Mouse (Mus musculus): ENCODE results near the gene Rnf214. TPM values are rescaled to one million over a fixed set of nuclear protein-coding genes. Genes with fewer than 3 reads are reported as not detected.

The Rnf214 gene
- polyA plus RNA-seq, 1 experiment from 2014 or later = 39.2 TPM

DNA sequence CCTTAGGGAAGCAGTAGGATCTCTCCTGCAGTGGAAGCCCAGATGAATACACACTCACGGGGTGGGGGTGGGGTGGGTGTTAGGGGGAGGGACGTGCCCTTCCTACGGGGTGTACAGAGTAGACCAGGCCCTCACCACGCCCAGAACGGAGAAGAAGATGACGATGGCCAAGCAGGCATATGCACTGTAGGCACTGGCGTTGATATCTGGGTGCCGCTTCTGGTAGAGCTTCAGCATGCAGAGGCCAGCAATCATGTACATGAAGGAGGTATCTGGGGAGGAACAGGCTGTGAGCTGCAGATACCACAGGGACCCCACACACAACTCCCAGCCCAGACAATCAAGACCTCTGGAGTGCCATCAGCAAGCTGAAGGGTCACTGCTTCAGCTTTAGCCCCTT is 36.2 kb upstream of the Rnf214 start:
- H3K79me2 ChIP-seq (ENCODE audit: inconsistent target) = no peaks in the 10 kb centered on the region
- H3K27ac ChIP-seq = no peak overlapping the region
- no peak overlapping the region for H3K4me3 ChIP-seq (ENCODE audit: inconsistent target)
- peaks cover 64% of the 10 kb centered on the region for H3K36me3 ChIP-seq (ENCODE audit: inconsistent target)
- 91% methylated on average over 6 of the region's 8 CpGs for WGBS (ENCODE audit: missing documents)

DNA sequence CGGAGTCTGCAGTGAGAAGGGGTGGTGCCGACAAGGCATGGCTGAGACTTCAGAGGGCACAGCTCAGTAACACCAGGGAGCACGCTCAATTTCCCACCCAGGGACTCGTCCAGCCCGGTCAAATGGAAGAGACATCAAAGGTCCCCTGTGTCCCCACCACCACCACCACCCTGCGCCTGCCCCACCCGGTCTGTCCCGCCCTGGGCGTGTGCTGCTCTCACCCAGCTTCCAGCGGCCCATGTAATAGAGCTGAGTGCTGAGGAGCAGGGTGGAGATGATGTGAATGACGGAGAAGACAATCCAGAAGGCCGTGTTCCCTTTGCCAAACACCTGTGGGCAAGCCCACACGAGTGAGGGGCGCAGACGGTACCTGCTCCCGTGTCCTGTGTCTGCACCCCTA is 35.8 kb upstream of the Rnf214 start:
- Histone ChIP-seq H3K4me3 (ENCODE audit: inconsistent target) (no peak overlapping the region), H3K36me3 (ENCODE audit: inconsistent target) (peaks cover 60% of the 10 kb centered on the region), H3K79me2 (ENCODE audit: inconsistent target) (no peaks in the 10 kb centered on the region), H3K27ac (no peak overlapping the region)
- WGBS (ENCODE audit: missing documents) = 94% methylated on average over 16 of the region's 16 CpGs

DNA sequence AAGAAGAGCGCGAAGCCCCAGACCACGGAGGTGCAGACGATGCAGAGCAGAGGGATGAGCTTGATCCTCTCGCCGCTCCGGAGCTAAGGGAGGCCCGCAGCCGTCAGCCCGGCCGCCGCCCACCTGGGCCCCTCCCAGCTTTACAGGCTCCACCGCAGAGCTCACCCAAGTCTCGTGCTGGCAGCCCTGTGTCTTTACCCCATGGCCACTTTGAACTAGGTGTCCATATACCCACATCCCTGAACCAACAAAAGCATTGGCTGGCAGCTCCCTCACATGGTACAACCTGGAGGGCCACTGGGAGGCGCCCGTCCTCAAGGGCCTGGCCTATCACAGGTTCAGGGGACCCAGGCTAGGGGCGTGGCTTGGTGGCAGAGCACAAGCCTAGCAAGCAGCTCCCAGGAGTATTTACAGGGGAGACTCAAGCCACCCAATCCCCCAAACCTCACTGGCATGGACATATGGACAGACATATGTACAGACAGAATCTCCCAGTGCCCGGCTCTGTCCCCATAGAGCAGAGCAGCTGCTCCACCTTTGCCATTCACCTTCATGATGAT is 34.7 kb upstream of the Rnf214 start:
- WGBS (ENCODE audit: missing documents) = 93% methylated on average over 18 of the region's 18 CpGs
- Histone ChIP-seq H3K36me3 (ENCODE audit: inconsistent target) (peaks cover 49% of the 10 kb centered on the region), H3K79me2 (ENCODE audit: inconsistent target) (no peaks in the 10 kb centered on the region), H3K27ac (no peak overlapping the region), H3K4me3 (ENCODE audit: inconsistent target) (no peak overlapping the region)

DNA sequence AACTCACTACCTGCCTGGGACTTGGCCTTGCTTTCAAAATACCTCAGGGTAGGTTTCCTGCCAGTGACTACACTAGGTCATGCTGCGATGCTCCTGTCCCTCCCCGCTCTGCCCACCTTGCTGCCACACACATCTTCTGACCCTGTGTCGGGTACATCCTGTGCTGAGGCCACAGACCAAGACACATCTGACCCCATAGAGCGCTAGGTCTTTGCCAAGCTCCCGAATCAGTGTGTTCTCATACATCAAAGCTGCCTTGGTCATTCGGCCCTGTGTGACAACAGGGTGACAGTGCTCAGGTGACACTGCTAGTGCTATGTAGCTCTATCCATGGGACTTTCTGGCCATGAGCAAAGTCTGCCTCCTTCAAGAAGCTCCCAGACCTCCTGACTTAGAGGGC is 33.1 kb upstream of the Rnf214 start:
- no peak overlapping the region for H3K27ac ChIP-seq
- 90% methylated on average over 6 of the region's 6 CpGs for WGBS (ENCODE audit: missing documents)
- H3K4me3 ChIP-seq (ENCODE audit: inconsistent target) = no peak overlapping the region
- no peaks in the 10 kb centered on the region for H3K79me2 ChIP-seq (ENCODE audit: inconsistent target)
- H3K36me3 ChIP-seq (ENCODE audit: inconsistent target) = peaks cover 47% of the 10 kb centered on the region

DNA sequence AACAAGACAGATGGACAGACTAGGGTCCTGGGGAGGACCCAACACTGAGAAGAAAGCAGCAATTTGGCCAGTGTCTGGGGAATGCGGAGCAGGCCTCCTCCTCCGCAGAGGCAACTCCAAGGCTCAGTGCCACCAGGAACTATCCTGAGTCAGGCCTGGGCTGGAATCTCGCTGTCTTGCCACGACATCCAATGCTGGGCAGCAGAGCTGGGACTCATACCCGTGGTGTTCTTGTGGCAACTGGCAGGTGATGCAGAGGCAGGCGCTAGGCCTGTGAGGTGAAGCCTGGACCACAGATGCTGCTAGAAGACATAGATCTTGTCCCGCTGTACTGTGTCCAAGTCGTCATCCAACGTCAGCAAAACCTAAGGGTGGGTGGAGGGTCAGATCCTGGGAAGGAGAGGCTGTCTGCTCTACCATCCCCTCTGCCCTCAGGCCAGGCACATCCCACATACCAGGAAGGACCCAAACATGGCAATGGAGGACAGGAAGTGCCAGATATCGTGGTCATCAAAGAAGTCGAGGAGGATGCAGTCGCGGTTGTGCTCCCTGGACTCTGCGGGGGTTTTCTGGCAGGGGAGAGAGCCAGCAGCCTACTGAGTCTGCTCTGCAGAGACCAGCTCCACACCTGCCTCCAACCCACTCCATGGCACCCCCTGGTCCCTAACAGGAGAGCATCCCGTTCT is 32.4 kb upstream of the Rnf214 start:
- Histone ChIP-seq H3K36me3 (ENCODE audit: inconsistent target) (peaks cover 42% of the 10 kb centered on the region), H3K4me3 (ENCODE audit: inconsistent target) (no peak overlapping the region), H3K27ac (no peak overlapping the region), H3K79me2 (ENCODE audit: inconsistent target) (no peaks in the 10 kb centered on the region)
- WGBS (ENCODE audit: missing documents) = 77% methylated on average over 15 of the region's 15 CpGs

DNA sequence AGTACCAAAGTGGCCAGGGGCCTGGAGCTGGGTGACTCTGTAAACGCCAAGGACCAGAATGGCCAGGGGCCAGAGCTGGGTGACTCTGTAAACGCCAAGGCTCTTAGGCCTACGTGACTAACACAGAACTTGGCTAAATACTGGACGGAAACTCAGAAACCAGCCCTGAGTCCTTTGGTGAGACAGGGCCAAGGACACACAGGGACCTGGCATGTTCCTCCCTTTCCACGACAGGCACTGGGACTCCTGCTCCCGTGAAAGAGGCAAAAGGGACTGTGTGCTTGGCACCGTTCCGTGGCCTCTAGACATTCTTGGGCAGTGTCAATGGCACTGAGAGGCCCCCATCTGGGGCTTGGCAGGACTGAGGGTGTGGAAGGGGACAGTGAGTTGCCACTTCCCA is 31.4 kb upstream of the Rnf214 start:
- Histone ChIP-seq H3K79me2 (ENCODE audit: inconsistent target) (no peaks in the 10 kb centered on the region), H3K27ac (no peak overlapping the region), H3K4me3 (ENCODE audit: inconsistent target) (no peak overlapping the region), H3K36me3 (ENCODE audit: inconsistent target) (peaks cover 35% of the 10 kb centered on the region)
- WGBS (ENCODE audit: missing documents) = 95% methylated on average over 8 of the region's 8 CpGs

DNA sequence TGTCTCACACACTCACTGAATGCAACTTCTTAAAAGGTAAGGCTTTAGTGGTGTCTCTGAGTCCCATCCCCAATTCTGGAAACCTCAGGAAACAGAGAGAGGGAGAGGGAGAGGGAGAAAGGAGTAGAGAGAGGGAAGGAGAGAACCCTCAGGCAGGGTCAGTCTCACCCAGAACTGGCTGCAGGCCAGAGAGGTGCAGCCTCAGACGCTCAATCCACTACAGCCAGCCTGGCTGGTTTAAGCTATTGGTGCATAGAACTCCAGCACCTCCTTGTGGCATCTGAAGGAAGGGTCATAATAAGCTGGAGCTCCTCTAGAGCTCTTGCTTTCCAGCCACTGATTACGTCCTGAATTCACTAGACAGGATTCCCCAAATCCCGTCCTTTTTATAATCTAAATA is 30.2 kb upstream of the Rnf214 start:
- no peak overlapping the region for H3K27ac ChIP-seq
- WGBS (ENCODE audit: missing documents) = 44% methylated on average over 3 of the region's 3 CpGs
- no peak overlapping the region for H3K4me3 ChIP-seq (ENCODE audit: inconsistent target)
- H3K79me2 ChIP-seq (ENCODE audit: inconsistent target) = no peaks in the 10 kb centered on the region
- peaks cover 23% of the 10 kb centered on the region; the same call in 1 of the 2 replicates for H3K36me3 ChIP-seq (ENCODE audit: inconsistent target)

DNA sequence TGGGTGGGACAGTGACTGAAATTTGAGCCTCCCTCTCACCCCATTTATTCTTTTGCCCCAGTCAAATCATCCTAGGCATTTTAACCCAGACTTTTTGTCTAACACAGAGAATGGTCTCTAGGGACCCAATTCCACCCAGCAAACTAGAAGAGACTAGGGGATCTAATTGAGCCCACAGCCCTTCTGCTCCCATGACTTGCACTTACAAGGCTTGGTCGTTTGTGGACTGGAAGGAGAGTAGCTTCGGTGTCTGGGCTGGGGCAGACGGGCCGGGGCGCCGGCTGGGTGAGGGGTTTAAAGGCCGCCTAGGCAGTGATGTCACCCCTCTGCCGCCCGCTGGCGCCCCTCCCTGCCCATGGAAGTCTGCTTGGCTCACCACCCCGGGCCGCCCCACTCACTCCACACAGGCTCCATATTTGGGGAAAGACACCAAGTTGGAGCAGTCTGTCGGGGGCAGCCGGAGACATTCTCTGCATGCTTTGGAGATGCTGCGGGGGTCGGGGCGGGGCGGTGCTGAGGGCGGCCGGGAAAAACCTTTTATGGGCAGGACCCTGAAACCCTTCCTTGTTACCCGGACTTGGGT is 29.0 kb upstream of the Rnf214 start, which contains the start of gene Tagln:
Tagln (minus strand) TSS at position 431 of the 583 bp plus-strand sequence.
- Histone ChIP-seq H3K4me3 (ENCODE audit: inconsistent target) (no peak within 1 kb of the TSS), H3K27ac (no peak within 1 kb of the TSS), H3K79me2 (ENCODE audit: inconsistent target) (no peaks in the 10 kb centered on the region), H3K36me3 (ENCODE audit: inconsistent target) (peaks cover 18% of the 10 kb centered on the region; the same call in 1 of the 2 replicates)
- WGBS (ENCODE audit: missing documents) = 66% methylated on average over 21 of the region's 21 CpGs

DNA sequence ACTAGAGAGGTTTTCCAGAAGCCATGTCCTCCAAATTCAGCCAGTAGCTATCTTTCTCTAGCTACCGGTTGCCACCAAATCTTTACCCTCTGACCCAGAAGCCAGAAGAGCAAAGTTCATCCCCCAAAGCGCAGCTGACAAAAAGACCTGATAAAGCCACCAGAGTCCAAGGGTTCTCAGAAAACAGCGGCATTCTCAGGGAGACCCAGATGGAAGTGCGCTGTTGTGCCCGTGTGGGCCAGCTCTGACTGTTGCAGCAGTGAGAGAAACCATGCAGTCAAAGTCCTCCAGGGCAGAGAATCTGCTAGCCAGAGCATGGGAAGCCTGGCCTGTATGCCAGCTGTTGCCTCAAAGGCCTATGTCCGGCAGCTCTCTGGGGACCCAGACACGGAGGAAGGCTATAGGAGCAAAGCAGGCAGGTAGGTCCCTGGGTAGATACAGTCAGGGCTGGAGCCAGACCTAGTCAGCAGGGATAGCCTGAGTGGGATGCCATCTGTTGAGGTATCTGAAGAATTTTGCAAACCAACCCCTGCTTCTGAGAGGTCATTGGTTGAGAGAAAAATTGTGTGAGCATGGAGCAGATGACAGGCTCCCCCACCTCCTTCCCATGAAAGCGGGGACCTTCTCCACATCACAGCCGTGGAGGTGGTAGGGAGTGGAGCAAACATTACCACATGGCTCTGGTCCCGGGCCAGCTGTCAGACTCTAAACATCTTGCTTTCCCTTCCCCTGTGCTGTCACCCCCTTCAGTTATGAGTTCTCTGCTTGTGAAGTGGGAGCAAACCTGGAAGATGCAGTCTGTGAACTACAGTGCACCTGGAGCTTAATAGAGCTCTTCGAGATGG is 26.1 kb upstream of the Rnf214 start:
- no peak overlapping the region for H3K27ac ChIP-seq
- H3K36me3 ChIP-seq (ENCODE audit: inconsistent target) = peaks cover 11% of the 10 kb centered on the region
- H3K79me2 ChIP-seq (ENCODE audit: inconsistent target) = no peaks in the 10 kb centered on the region
- 83% methylated on average over 11 of the region's 11 CpGs for WGBS (ENCODE audit: missing documents)
- H3K4me3 ChIP-seq (ENCODE audit: inconsistent target) = no peak overlapping the region

DNA sequence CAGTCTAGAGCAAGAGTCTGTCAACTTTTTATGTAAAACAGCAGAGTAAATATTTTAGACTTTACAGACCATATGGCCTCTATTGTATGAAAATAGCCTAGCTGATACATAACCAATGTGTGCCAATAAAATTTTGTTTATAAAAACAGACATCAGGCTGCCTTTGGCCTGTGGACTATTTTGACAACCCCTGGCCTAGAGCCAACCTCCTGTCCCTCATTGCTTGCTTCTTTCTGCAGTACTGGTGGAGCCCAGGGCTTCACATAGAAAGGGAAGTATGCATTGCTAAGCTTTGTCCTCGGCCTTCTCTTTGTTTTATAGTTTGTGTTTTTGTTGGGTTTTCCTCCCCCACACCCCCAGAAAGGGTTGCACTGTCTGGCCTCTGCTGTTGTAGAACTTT is 25.2 kb upstream of the Rnf214 start:
- no peaks in the 10 kb centered on the region for H3K79me2 ChIP-seq (ENCODE audit: inconsistent target)
- 0% methylated on average over 1 of the region's 1 CpGs for WGBS (ENCODE audit: missing documents)
- no peak overlapping the region for H3K27ac ChIP-seq
- peaks cover 19% of the 10 kb centered on the region for H3K36me3 ChIP-seq (ENCODE audit: inconsistent target)
- no peak overlapping the region for H3K4me3 ChIP-seq (ENCODE audit: inconsistent target)

DNA sequence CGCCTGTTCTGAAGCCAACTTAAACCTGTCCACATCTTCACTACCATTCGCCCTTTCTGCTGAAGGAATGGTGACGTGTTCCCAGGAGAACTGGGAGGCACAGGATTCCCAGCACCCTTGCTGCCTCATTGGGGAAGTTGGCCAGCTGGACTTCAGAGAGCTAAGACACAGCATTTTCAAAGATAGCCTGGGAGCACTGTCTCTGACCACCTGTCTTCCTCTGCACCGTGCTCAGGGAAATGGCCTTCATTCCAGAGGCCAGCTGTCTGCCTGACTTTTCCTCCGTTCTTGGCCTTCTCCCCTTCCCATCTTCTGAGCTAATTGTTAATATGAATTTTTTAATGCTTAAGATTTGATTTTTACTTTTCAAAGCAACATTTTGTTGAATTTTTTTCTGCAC is 22.6 kb upstream of the Rnf214 start:
- Histone ChIP-seq H3K27ac (no peak overlapping the region), H3K79me2 (ENCODE audit: inconsistent target) (no peaks in the 10 kb centered on the region), H3K36me3 (ENCODE audit: inconsistent target) (peaks cover 37% of the 10 kb centered on the region), H3K4me3 (ENCODE audit: inconsistent target) (no peak overlapping the region)
- WGBS (ENCODE audit: missing documents) = 94% methylated on average over 5 of the region's 5 CpGs

DNA sequence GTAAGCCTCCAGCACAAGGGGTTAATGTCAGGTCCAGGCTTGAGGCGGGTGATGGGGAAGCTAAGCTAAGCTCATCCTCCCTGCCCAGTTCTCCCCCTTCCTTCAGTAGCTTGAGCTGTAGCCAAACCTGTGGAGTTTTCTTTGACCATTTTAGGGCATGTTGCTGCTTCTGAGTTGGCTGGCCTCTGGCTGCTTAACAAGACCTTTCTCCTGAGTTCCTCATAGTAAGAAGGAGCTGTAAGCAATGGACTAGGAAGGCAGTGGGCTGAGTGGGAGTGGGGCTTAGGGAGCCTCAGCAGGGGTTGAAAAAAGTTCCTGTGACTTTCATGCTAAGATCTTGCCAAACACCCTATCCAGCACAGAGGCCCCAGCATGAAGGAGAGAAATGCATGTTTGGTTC is 13.2 kb upstream of the Rnf214 start:
- 91% methylated on average over 1 of the region's 1 CpGs for WGBS (ENCODE audit: missing documents)

DNA sequence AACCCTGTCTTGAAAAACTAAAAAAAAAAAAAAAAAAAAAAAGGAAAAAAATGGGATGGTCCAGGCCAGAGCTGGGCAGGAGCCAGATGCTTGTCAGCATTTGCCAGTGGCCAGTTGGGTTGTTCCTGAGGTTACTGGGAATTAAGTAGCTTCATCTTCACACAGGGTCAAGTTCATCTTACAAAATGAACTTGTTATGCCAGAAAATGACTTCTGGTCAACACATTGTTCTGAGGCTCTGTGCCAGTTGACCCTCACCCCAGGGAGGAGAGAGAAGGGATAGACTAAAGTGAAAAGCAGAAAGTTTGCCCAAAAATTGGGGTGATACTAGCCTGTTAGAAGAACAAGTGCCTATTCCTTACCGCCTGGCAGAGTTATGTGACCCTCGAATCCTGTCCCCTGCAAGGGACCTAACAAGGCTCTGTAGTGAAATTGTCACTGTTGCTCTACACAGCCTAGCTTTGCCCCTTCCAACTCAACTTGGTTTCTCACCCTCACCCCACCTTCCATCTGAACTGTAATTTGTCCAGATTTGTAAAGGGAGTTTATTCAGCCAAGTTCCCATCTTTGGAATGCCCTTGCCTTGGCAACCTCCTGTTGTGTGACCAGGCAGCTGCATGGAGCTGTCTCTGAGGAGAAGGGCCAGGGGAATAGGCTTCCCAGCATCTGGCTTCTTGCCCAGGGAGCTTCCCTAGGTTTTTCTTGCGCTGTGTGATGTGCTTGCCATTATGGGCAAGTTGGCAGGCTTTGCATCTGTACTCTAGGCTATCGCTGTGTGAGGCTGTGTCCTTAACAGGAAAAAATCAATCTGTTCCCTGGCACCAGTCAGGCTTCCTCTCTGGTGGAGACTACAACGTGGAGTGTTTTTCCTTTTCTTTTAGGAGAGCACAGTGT is 10.6 kb upstream of the Rnf214 start:
- WGBS (ENCODE audit: missing documents) = 79% methylated on average over 5 of the region's 5 CpGs
- H3K27ac ChIP-seq = no peak overlapping the region
- H3K4me3 ChIP-seq (ENCODE audit: inconsistent target) = no peak overlapping the region
- peaks cover 90% of the 10 kb centered on the region for H3K36me3 ChIP-seq (ENCODE audit: inconsistent target)
- H3K79me2 ChIP-seq (ENCODE audit: inconsistent target) = no peaks in the 10 kb centered on the region

More for the DNA sequence above, 13.2 kb upstream of the Rnf214 start:
- Histone ChIP-seq H3K27ac (no peak overlapping the region), H3K79me2 (ENCODE audit: inconsistent target) (no peaks in the 10 kb centered on the region), H3K36me3 (ENCODE audit: inconsistent target) (peaks cover 79% of the 10 kb centered on the region), H3K4me3 (ENCODE audit: inconsistent target) (no peak overlapping the region)

DNA sequence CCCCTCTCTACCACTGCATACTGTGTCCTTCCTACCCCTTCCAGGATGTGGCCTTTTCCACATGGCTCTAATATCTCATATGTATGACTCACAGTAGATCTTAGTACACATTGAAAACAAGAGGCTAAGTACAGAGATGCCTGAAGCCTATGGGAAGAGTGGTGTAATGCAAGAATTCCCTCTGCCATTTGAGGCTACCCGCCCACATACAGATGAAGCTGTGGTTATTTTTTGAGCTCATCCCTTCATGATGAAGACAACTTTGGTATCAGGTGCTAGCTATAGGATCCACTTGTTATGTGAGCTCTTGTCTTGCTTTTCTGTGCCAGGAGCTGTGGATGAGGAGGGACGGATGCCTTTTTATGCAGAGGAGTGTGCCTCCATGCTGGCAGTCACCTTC is 8.9 kb upstream of the Rnf214 start:
- 100% methylated on average over 2 of the region's 2 CpGs for WGBS (ENCODE audit: missing documents)
- H3K4me3 ChIP-seq (ENCODE audit: inconsistent target) = no peak overlapping the region
- peaks cover 95% of the 10 kb centered on the region for H3K36me3 ChIP-seq (ENCODE audit: inconsistent target)
- H3K27ac ChIP-seq = no peak overlapping the region
- no peaks in the 10 kb centered on the region for H3K79me2 ChIP-seq (ENCODE audit: inconsistent target)
